ENCODE assay signal across 21 mouse cellular contexts in the genomic region with DNA sequence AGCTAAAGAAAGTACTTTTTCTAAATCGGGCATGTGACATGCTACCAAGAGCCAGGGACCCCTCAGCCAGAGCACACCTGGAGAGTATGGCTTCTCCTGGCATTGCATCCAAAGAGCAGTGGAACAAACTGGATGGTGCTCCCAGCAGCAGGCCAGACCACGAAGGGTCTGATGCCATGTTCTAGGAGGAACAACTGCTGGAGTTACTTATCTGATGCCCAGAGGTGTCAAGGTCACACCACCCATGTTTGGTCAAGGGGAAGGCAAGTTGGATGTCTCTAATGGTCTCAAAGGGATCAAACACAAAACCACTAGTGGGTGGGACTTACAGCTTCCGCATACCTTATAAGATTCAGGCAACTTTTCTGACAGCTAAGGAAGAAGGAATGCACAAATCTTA. TPM values are rescaled to one million over a fixed set of nuclear protein-coding genes. Genes with fewer than 3 reads are reported as not detected.
"Had no signal": no experiment of that assay in that cellular context is flagged by ENCODE, and none has a peak within 500 bp of the region (broad histone marks: within the 10 kb centered on the region; RNA-seq: fewer than 3 reads in every experiment).

No protein-coding gene starts in this region.

- H3K9me3 ChIP-seq: midbrain, embryonic 10.5 days; midbrain, embryonic 12.5 days; midbrain, embryonic 15.5 days; stomach, embryonic 15.5 days had no signal

- H3K27ac ChIP-seq: midbrain, embryonic 10.5 days; midbrain, embryonic 12.5 days; midbrain, embryonic 15.5 days; stomach, embryonic 15.5 days; stomach, postnatal 0 days had no signal

- H3K4me1 ChIP-seq: midbrain, embryonic 10.5 days; midbrain, embryonic 12.5 days; midbrain, embryonic 15.5 days; stomach, embryonic 15.5 days had no signal

- H3K36me3 ChIP-seq: midbrain, embryonic 10.5 days; midbrain, embryonic 12.5 days; midbrain, embryonic 15.5 days; stomach, embryonic 15.5 days had no signal

- H3K4me3 ChIP-seq: midbrain, embryonic 10.5 days; midbrain, embryonic 12.5 days; midbrain, embryonic 15.5 days; stomach, embryonic 15.5 days had no signal

- H3K9ac ChIP-seq: lung, embryonic 14.5 days; midbrain, embryonic 12.5 days; midbrain, embryonic 15.5 days; stomach, embryonic 15.5 days had no signal

- H3K4me2 ChIP-seq: lung, embryonic 14.5 days; midbrain, embryonic 12.5 days; midbrain, embryonic 15.5 days; stomach, embryonic 15.5 days had no signal

- DNase-seq: lung, adult 18-20 months; lung, embryonic 14.5 days; lung, postnatal 10 days; lung, postnatal 4 days; right cerebral cortex, postnatal 14 days; thymus, adult 2 months; thymus, postnatal 25 days; thymus, postnatal 4 days had no signal

- ATAC-seq: midbrain, embryonic 15.5 days had no signal

- H3K27me3 ChIP-seq: midbrain, embryonic 12.5 days; midbrain, embryonic 15.5 days; stomach, embryonic 15.5 days had no signal

RNA-seq across cellular contexts. Expression of gene Gja8, which starts 53.2 kb away (rescaled TPM):
- total RNA-seq: megakaryocyte, adult 5-6 weeks; megakaryocyte-erythroid progenitor cell, adult 5-6 weeks; neutrophil, adult 5-6 weeks had no signal
- polyA plus RNA-seq: liver, embryonic 16.5 days; lung, embryonic 14.5 days; lung, embryonic 16.5 days; midbrain, embryonic 12.5 days; neural tube, embryonic 11.5 days; spleen, adult 2 months; stomach, embryonic 15.5 days; stomach, postnatal 0 days; urinary bladder, adult 2 months had no signal
